Mouse (Mus musculus): ENCODE measurements at regions not wholly inside any gene's neighbourhood (a gene's known extent, or its start where the extent isn't known, plus 50 kb on each side); places are given as distances from the start of the nearest gene placed in this dataset.
A peak's percentile ranks its signal among the peaks of the same experiment; 100 is the strongest.

- Histone ChIP-seq H3K27me3 (ENCODE audit: control insufficient read depth, insufficient read depth, insufficient read length) (no peaks in the 10 kb centered on the region), H3K36me3 (ENCODE audit: control insufficient read depth, insufficient read depth) (no peaks in the 10 kb centered on the region), H3K79me3 (ENCODE audit: low read depth) (no peaks in the 10 kb centered on the region), H3ac (ENCODE audit: control insufficient read depth, insufficient read length, low read depth) (no peak overlapping the region), H3K79me2 (ENCODE audit: control insufficient read depth, insufficient read depth) (no peaks in the 10 kb centered on the region), H3K4me3 (ENCODE audit: insufficient read depth, poor library complexity, severe bottlenecking) (no peak overlapping the region)
- TF ChIP-seq USF1 (IDR thresholded peaks at IDR 0.05; ENCODE audit: low read depth) (no peak), FOSL1 (IDR thresholded peaks at IDR 0.05; ENCODE audit: insufficient read depth, low read length, poor library complexity, severe bottlenecking) (peak; percentile 69), CEBPB (IDR thresholded peaks at IDR 0.05; ENCODE audit: low read depth) (no peak), MAX (IDR thresholded peaks at IDR 0.05) (no peak), CTCF (IDR thresholded peaks at IDR 0.05; ENCODE audit: control insufficient read depth, insufficient read depth, insufficient read length) (no peak), MYOG (IDR thresholded peaks at IDR 0.05; ENCODE audit: control insufficient read depth, extremely low read depth, insufficient read length) (no peak), MYOD1 (IDR thresholded peaks at IDR 0.05; ENCODE audit: control insufficient read depth, insufficient read length, low read depth) (peak; percentile 56)
Observed at GRCm38 (mm10) chr8:92270636-92271035, 86.8 kb upstream of the Irx5 start.

DNA sequence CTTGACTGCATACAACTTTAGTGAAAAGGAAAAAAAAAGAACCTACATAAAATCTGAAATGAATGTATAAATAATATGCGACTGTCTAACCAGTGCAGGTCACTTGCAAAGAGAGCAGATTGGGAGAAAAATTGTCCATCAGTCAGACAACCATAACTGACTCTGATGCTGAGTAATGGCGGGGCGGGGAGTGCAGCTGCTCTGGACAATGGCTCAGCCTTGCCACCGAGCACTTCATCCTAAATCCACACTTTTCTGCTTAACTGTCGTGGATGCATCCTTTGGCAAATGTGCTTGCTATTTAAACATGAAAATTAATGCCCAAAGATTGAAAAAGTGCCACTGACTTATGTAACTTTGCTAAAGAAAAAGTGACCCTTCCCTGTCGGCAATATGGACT, 90.0 kb upstream of the Irx5 start:
- no peaks in the 10 kb centered on the region for H3K27me3 ChIP-seq (ENCODE audit: control insufficient read depth, insufficient read depth, insufficient read length)
- no peak overlapping the region for H3ac ChIP-seq (ENCODE audit: control insufficient read depth, insufficient read length, low read depth)
- TF ChIP-seq MYOG (IDR thresholded peaks at IDR 0.05; ENCODE audit: control insufficient read depth, extremely low read depth, insufficient read length) (no peak), FOSL1 (IDR thresholded peaks at IDR 0.05; ENCODE audit: insufficient read depth, low read length, poor library complexity, severe bottlenecking) (no peak), MAX (IDR thresholded peaks at IDR 0.05) (no peak), CTCF (IDR thresholded peaks at IDR 0.05; ENCODE audit: control insufficient read depth, insufficient read depth, insufficient read length) (no peak), USF1 (IDR thresholded peaks at IDR 0.05; ENCODE audit: low read depth) (no peak), CEBPB (IDR thresholded peaks at IDR 0.05; ENCODE audit: low read depth) (no peak), MYOD1 (IDR thresholded peaks at IDR 0.05; ENCODE audit: control insufficient read depth, insufficient read length, low read depth) (no peak)
- no peak overlapping the region for H3K4me3 ChIP-seq (ENCODE audit: insufficient read depth, poor library complexity, severe bottlenecking)
- H3K79me2 ChIP-seq (ENCODE audit: control insufficient read depth, insufficient read depth): no peaks in the 10 kb centered on the region
- H3K79me3 ChIP-seq (ENCODE audit: low read depth): no peaks in the 10 kb centered on the region
- H3K36me3 ChIP-seq (ENCODE audit: control insufficient read depth, insufficient read depth): no peaks in the 10 kb centered on the region

GRCm38 (mm10) chr8:92260056-92260455, 97.4 kb upstream of the Irx5 start:
- no peak overlapping the region for H3K4me3 ChIP-seq (ENCODE audit: insufficient read depth, poor library complexity, severe bottlenecking)
- no peak for TF ChIP-seq CTCF (IDR thresholded peaks at IDR 0.05; ENCODE audit: control insufficient read depth, insufficient read depth, insufficient read length)
- no peak for TF ChIP-seq MAX (IDR thresholded peaks at IDR 0.05)
- TF ChIP-seq MYOD1 (IDR thresholded peaks at IDR 0.05; ENCODE audit: control insufficient read depth, insufficient read length, low read depth): no peak
- no peak for TF ChIP-seq CEBPB (IDR thresholded peaks at IDR 0.05; ENCODE audit: low read depth)
- no peak for TF ChIP-seq MYOG (IDR thresholded peaks at IDR 0.05; ENCODE audit: control insufficient read depth, extremely low read depth, insufficient read length)
- no peak for TF ChIP-seq FOSL1 (IDR thresholded peaks at IDR 0.05; ENCODE audit: insufficient read depth, low read length, poor library complexity, severe bottlenecking)
- TF ChIP-seq USF1 (IDR thresholded peaks at IDR 0.05; ENCODE audit: low read depth): no peak
- H3K27me3 ChIP-seq (ENCODE audit: control insufficient read depth, insufficient read depth, insufficient read length): no peaks in the 10 kb centered on the region
- H3K36me3 ChIP-seq (ENCODE audit: control insufficient read depth, insufficient read depth): no peaks in the 10 kb centered on the region
- H3K79me3 ChIP-seq (ENCODE audit: low read depth): no peaks in the 10 kb centered on the region
- no peak overlapping the region for H3ac ChIP-seq (ENCODE audit: control insufficient read depth, insufficient read length, low read depth)
- no peaks in the 10 kb centered on the region for H3K79me2 ChIP-seq (ENCODE audit: control insufficient read depth, insufficient read depth)

GRCm38 (mm10) chr8:92258258-92258657, 99.2 kb upstream of the Irx5 start:
- no peaks in the 10 kb centered on the region for H3K27me3 ChIP-seq (ENCODE audit: control insufficient read depth, insufficient read depth, insufficient read length)
- H3ac ChIP-seq (ENCODE audit: control insufficient read depth, insufficient read length, low read depth): no peak overlapping the region
- no peak overlapping the region for H3K4me3 ChIP-seq (ENCODE audit: insufficient read depth, poor library complexity, severe bottlenecking)
- H3K36me3 ChIP-seq (ENCODE audit: control insufficient read depth, insufficient read depth): no peaks in the 10 kb centered on the region
- no peaks in the 10 kb centered on the region for H3K79me2 ChIP-seq (ENCODE audit: control insufficient read depth, insufficient read depth)
- no peaks in the 10 kb centered on the region for H3K79me3 ChIP-seq (ENCODE audit: low read depth)
- TF ChIP-seq MYOG (IDR thresholded peaks at IDR 0.05; ENCODE audit: control insufficient read depth, extremely low read depth, insufficient read length): no peak
- no peak for TF ChIP-seq CEBPB (IDR thresholded peaks at IDR 0.05; ENCODE audit: low read depth)
- no peak for TF ChIP-seq FOSL1 (IDR thresholded peaks at IDR 0.05; ENCODE audit: insufficient read depth, low read length, poor library complexity, severe bottlenecking)
- no peak for TF ChIP-seq USF1 (IDR thresholded peaks at IDR 0.05; ENCODE audit: low read depth)
- TF ChIP-seq MYOD1 (IDR thresholded peaks at IDR 0.05; ENCODE audit: control insufficient read depth, insufficient read length, low read depth): no peak
- no peak for TF ChIP-seq MAX (IDR thresholded peaks at IDR 0.05)
- no peak for TF ChIP-seq CTCF (IDR thresholded peaks at IDR 0.05; ENCODE audit: control insufficient read depth, insufficient read depth, insufficient read length)

GRCm38 (mm10) chr8:92252597-92253375, 104.6 kb upstream of the Irx5 start:
- Histone ChIP-seq H3K4me3 (ENCODE audit: insufficient read depth, poor library complexity, severe bottlenecking) (no peak overlapping the region), H3K79me2 (ENCODE audit: control insufficient read depth, insufficient read depth) (no peaks in the 10 kb centered on the region), H3K79me3 (ENCODE audit: low read depth) (no peaks in the 10 kb centered on the region), H3K27me3 (ENCODE audit: control insufficient read depth, insufficient read depth, insufficient read length) (no peaks in the 10 kb centered on the region), H3ac (ENCODE audit: control insufficient read depth, insufficient read length, low read depth) (no peak overlapping the region), H3K36me3 (ENCODE audit: control insufficient read depth, insufficient read depth) (no peaks in the 10 kb centered on the region)
- no peak for TF ChIP-seq CEBPB (IDR thresholded peaks at IDR 0.05; ENCODE audit: low read depth)
- TF ChIP-seq MAX (IDR thresholded peaks at IDR 0.05): no peak
- no peak for TF ChIP-seq MYOG (IDR thresholded peaks at IDR 0.05; ENCODE audit: control insufficient read depth, extremely low read depth, insufficient read length)
- TF ChIP-seq CTCF (IDR thresholded peaks at IDR 0.05; ENCODE audit: control insufficient read depth, insufficient read depth, insufficient read length): no peak
- no peak for TF ChIP-seq MYOD1 (IDR thresholded peaks at IDR 0.05; ENCODE audit: control insufficient read depth, insufficient read length, low read depth)
- TF ChIP-seq FOSL1 (IDR thresholded peaks at IDR 0.05; ENCODE audit: insufficient read depth, low read length, poor library complexity, severe bottlenecking): no peak
- no peak for TF ChIP-seq USF1 (IDR thresholded peaks at IDR 0.05; ENCODE audit: low read depth)

All from C2C12 (cell line).